Mouse (Mus musculus) MEL (cell line): ENCODE measurements around the gene Txnip. TPM values are rescaled to one million over a fixed set of nuclear protein-coding genes. Genes with fewer than 3 reads are reported as not detected.

Experiments used
- DNase-seq: peaks from one replicate; pipeline ENCODE4 v3.0.0; 2011; ENCODE audit warnings: low read depth, low spot score
- H3K27ac ChIP-seq: 2 replicates; pipeline ENCODE4 v1.5.1; 2012; ENCODE audit warnings: low read depth, mild to moderate bottlenecking, control low read depth, low read length, moderate library complexity; ENCODE audit not compliant: control insufficient read depth
- H3K27me3 ChIP-seq, 2 experiments: fragments of 150-350 bp in 1 of 2; sonication (generic) in 1 of 2; 2 replicates each; pipeline ENCODE4 v1.6.1; 2012; ENCODE audit warnings: low read length in 2 of 2, mild to moderate bottlenecking in 2 of 2, improper control_type of control experiment in 1 of 2, moderate library complexity in 1 of 2; ENCODE audit not compliant: insufficient read depth in 2 of 2, control insufficient read depth in 1 of 2
- H3K36me3 ChIP-seq, 2 experiments: 2 replicates each; pipeline ENCODE4 v1.6.1; 2012 to 2014; ENCODE audit warnings: low read length in 2 of 2, improper control_type of control experiment in 1 of 2, inconsistent platforms in 1 of 2, mild to moderate bottlenecking in 1 of 2; ENCODE audit not compliant: insufficient read depth in 2 of 2, control insufficient read depth in 1 of 2
- H3K4me1 ChIP-seq, 2 experiments: fragments of 150-350 bp in 1 of 2; sonication (generic) in 1 of 2; 2 replicates each; pipeline ENCODE4 v1.6.1; 2012; ENCODE audit warnings: low read length in 2 of 2, improper control_type of control experiment in 1 of 2, mild to moderate bottlenecking in 1 of 2; ENCODE audit not compliant: insufficient read depth in 2 of 2, control insufficient read depth in 1 of 2
- H3K4me3 ChIP-seq, 2 experiments: fragments of 150-350 bp in 1 of 2; sonication (generic) in 1 of 2; 2 replicates each; pipeline ENCODE4 v1.5.1; 2012; ENCODE audit warnings: low read depth in 2 of 2, low read length in 2 of 2, mild to moderate bottlenecking in 2 of 2, moderate library complexity in 2 of 2, control low read depth in 1 of 2, improper control_type of control experiment in 1 of 2; ENCODE audit not compliant: control insufficient read depth in 1 of 2, insufficient read depth in 1 of 2
- H3K79me2 ChIP-seq: 2 replicates; pipeline ENCODE4 v1.6.1; 2012; ENCODE audit warnings: mild to moderate bottlenecking, low read length, moderate library complexity; ENCODE audit not compliant: control insufficient read depth, poor library complexity, insufficient read depth
- H3K9ac ChIP-seq: 2 replicates; pipeline ENCODE4 v1.6.1; 2012; ENCODE audit warnings: low read depth, mild to moderate bottlenecking, control low read depth, low read length, moderate library complexity; ENCODE audit not compliant: control insufficient read depth, poor library complexity, severe bottlenecking
- H3K9me3 ChIP-seq: fragments of 150-350 bp; sonication (generic); replicated peaks from 2 replicates; pipeline ENCODE4 v1.6.1; 2012; ENCODE audit warnings: mild to moderate bottlenecking, low read length, improper control_type of control experiment, moderate library complexity; ENCODE audit not compliant: insufficient read depth
- CHD1 ChIP-seq: IDR thresholded peaks from 2 replicates; pipeline ENCODE4 v1.6.1; 2012; ENCODE audit warnings: low read depth, mild to moderate bottlenecking, inconsistent platforms, low read length, improper control_type of control experiment
- CHD2 ChIP-seq: IDR thresholded peaks from 2 replicates; pipeline ENCODE4 v1.6.1; 2011; ENCODE audit warnings: low read length, improper control_type of control experiment
- CTCF ChIP-seq, 3 experiments: IDR thresholded peaks in 2 of 3; conservative IDR thresholded peaks in 1 of 3; 2 replicates each; pipeline ENCODE4 v1.5.1; 2011 to 2012; ENCODE audit warnings: low read length in 3 of 3, low read depth in 2 of 3, mild to moderate bottlenecking in 2 of 3, improper control_type of control experiment in 1 of 3, inconsistent platforms in 1 of 3, mixed read lengths in 1 of 3, moderate library complexity in 1 of 3; ENCODE audit not compliant: control insufficient read depth in 1 of 3, insufficient read depth in 1 of 3, poor library complexity in 1 of 3, severe bottlenecking in 1 of 3
- E2F4 ChIP-seq: IDR thresholded peaks from 2 replicates; pipeline ENCODE4 v1.6.1; 2011; ENCODE audit warnings: low read depth, low read length, improper control_type of control experiment, borderline replicate concordance
- ELF1 ChIP-seq: IDR thresholded peaks from 2 replicates; pipeline ENCODE4 v1.6.1; 2014; ENCODE audit warnings: low read depth, mild to moderate bottlenecking, inconsistent platforms, low read length, improper control_type of control experiment, moderate library complexity
- EP300 ChIP-seq, 2 experiments: IDR thresholded peaks; 2 replicates each; pipeline ENCODE4 v1.6.1; 2011; ENCODE audit warnings: improper control_type of control experiment in 2 of 2, low read length in 2 of 2, low read depth in 1 of 2, mild to moderate bottlenecking in 1 of 2
- ETS1 ChIP-seq: IDR thresholded peaks from 2 replicates; pipeline ENCODE4 v1.6.1; 2012; ENCODE audit warnings: low read depth, mild to moderate bottlenecking, inconsistent platforms, low read length, improper control_type of control experiment, moderate library complexity
- GABPA ChIP-seq: IDR thresholded peaks from 2 replicates; pipeline ENCODE4 v1.6.1; 2012; ENCODE audit warnings: low read depth, mild to moderate bottlenecking, inconsistent platforms, low read length, improper control_type of control experiment, moderate library complexity
- GATA1 ChIP-seq: IDR thresholded peaks from 2 replicates; pipeline ENCODE4 v1.6.1; 2011; ENCODE audit warnings: low read depth, low read length, improper control_type of control experiment
- HCFC1 ChIP-seq: IDR thresholded peaks from 2 replicates; pipeline ENCODE4 v1.6.1; 2012; ENCODE audit warnings: low read depth, mild to moderate bottlenecking, inconsistent platforms, low read length, improper control_type of control experiment, moderate library complexity
- JUND ChIP-seq: IDR thresholded peaks from 2 replicates; pipeline ENCODE4 v1.6.1; 2011; ENCODE audit warnings: low read depth, mild to moderate bottlenecking, improper control_type of control experiment, low read length
- KAT2A ChIP-seq: conservative IDR thresholded peaks from 2 replicates; pipeline ENCODE4 v1.6.1; 2012; ENCODE audit warnings: low read depth, low read length, improper control_type of control experiment, inconsistent platforms
- MAFK ChIP-seq: IDR thresholded peaks from 2 replicates; pipeline ENCODE4 v1.6.1; 2011; ENCODE audit warnings: low read depth, mild to moderate bottlenecking, low read length, improper control_type of control experiment, borderline replicate concordance
- MAX ChIP-seq: IDR thresholded peaks from 2 replicates; pipeline ENCODE4 v1.6.1; 2011; ENCODE audit warnings: low read length, improper control_type of control experiment
- MAZ ChIP-seq: IDR thresholded peaks from 2 replicates; pipeline ENCODE4 v1.6.1; 2012; ENCODE audit warnings: low read depth, mild to moderate bottlenecking, inconsistent platforms, low read length, improper control_type of control experiment
- MEF2A ChIP-seq: IDR thresholded peaks from 2 replicates; pipeline ENCODE4 v1.6.1; 2014; ENCODE audit warnings: low read depth, mild to moderate bottlenecking, inconsistent platforms, low read length, improper control_type of control experiment; ENCODE audit not compliant: poor library complexity, insufficient replicate concordance, severe bottlenecking; ENCODE audit errors: extremely low read depth
- MXI1 ChIP-seq: IDR thresholded peaks from 2 replicates; pipeline ENCODE4 v1.6.1; 2011; ENCODE audit warnings: mild to moderate bottlenecking, low read depth, low read length, improper control_type of control experiment
- MYB ChIP-seq: IDR thresholded peaks from 2 replicates; pipeline ENCODE4 v1.6.1; 2011; ENCODE audit warnings: mild to moderate bottlenecking, low read depth, low read length, improper control_type of control experiment
- MYC ChIP-seq: IDR thresholded peaks from 2 replicates; pipeline ENCODE4 v1.6.1; 2011; ENCODE audit warnings: low read depth, mild to moderate bottlenecking, low read length, improper control_type of control experiment, moderate library complexity
- NRF1 ChIP-seq: IDR thresholded peaks from 2 replicates; pipeline ENCODE4 v1.6.1; 2014; ENCODE audit warnings: low read depth, mild to moderate bottlenecking, inconsistent platforms, low read length, improper control_type of control experiment, moderate library complexity; ENCODE audit not compliant: poor library complexity, insufficient read depth, severe bottlenecking
- POLR2A ChIP-seq, 2 experiments: IDR thresholded peaks; 2 replicates each; pipeline ENCODE4 v1.6.1; 2011 to 2012; ENCODE audit warnings: low read length in 2 of 2, mild to moderate bottlenecking in 2 of 2, control low read depth in 1 of 2, improper control_type of control experiment in 1 of 2, low read depth in 1 of 2, moderate library complexity in 1 of 2; ENCODE audit not compliant: control insufficient read depth in 1 of 2, insufficient read depth in 1 of 2, poor library complexity in 1 of 2
- POLR2AphosphoS2 ChIP-seq: IDR thresholded peaks from 2 replicates; pipeline ENCODE4 v1.6.1; 2011; ENCODE audit warnings: low read length, improper control_type of control experiment
- POLR2AphosphoS5 ChIP-seq: IDR thresholded peaks from 2 replicates; pipeline ENCODE4 v1.6.1; 2012; ENCODE audit warnings: low read depth, borderline replicate concordance, mild to moderate bottlenecking, inconsistent platforms, low read length, moderate library complexity, mixed read lengths
- RAD21 ChIP-seq: IDR thresholded peaks from 2 replicates; pipeline ENCODE4 v1.6.1; 2011; ENCODE audit warnings: mild to moderate bottlenecking, low read depth, low read length, improper control_type of control experiment
- RCOR1 ChIP-seq: IDR thresholded peaks from 2 replicates; pipeline ENCODE4 v1.6.1; 2012; ENCODE audit warnings: low read depth, mild to moderate bottlenecking, inconsistent platforms, low read length, improper control_type of control experiment
- SIN3A ChIP-seq: IDR thresholded peaks from 2 replicates; pipeline ENCODE4 v1.6.1; 2012; ENCODE audit warnings: low read length, improper control_type of control experiment, inconsistent platforms
- SMC3 ChIP-seq: IDR thresholded peaks from 2 replicates; pipeline ENCODE4 v1.6.1; 2011; ENCODE audit warnings: low read depth, low read length, improper control_type of control experiment
- TAL1 ChIP-seq: IDR thresholded peaks from 2 replicates; pipeline ENCODE4 v1.6.1; 2012; ENCODE audit warnings: mild to moderate bottlenecking, inconsistent platforms, low read length, moderate library complexity, mixed read lengths
- TBP ChIP-seq: IDR thresholded peaks from 2 replicates; pipeline ENCODE4 v1.8.0; 2011; ENCODE audit warnings: low read depth, low read length, improper control_type of control experiment
- TCF12 ChIP-seq: IDR thresholded peaks from 2 replicates; pipeline ENCODE4 v1.6.1; 2014; ENCODE audit warnings: low read depth, mild to moderate bottlenecking, inconsistent platforms, low read length, improper control_type of control experiment, moderate library complexity
- UBTF ChIP-seq: IDR thresholded peaks from 2 replicates; pipeline ENCODE4 v1.6.1; 2012; ENCODE audit warnings: low read depth, mild to moderate bottlenecking, inconsistent platforms, low read length, improper control_type of control experiment, moderate library complexity, borderline replicate concordance; ENCODE audit not compliant: insufficient read depth
- USF1 ChIP-seq: IDR thresholded peaks from 2 replicates; pipeline ENCODE4 v1.6.1; 2014; ENCODE audit warnings: low read depth, mild to moderate bottlenecking, inconsistent platforms, low read length, improper control_type of control experiment, moderate library complexity
- ZC3H11A ChIP-seq: IDR thresholded peaks from 2 replicates; pipeline ENCODE4 v1.6.1; 2012; ENCODE audit warnings: low read depth, mild to moderate bottlenecking, inconsistent platforms, low read length, improper control_type of control experiment
- ZKSCAN1 ChIP-seq: IDR thresholded peaks from 2 replicates; pipeline ENCODE4 v1.6.1; 2012; ENCODE audit warnings: low read depth, mild to moderate bottlenecking, inconsistent platforms, low read length, improper control_type of control experiment, moderate library complexity
- ZMIZ1 ChIP-seq: IDR thresholded peaks from 2 replicates; pipeline ENCODE4 v1.6.1; 2012; ENCODE audit warnings: low read depth, mild to moderate bottlenecking, inconsistent platforms, low read length, improper control_type of control experiment, moderate library complexity
- ZNF384 ChIP-seq: IDR thresholded peaks from 2 replicates; pipeline ENCODE4 v1.6.1; 2012; ENCODE audit warnings: low read depth, mild to moderate bottlenecking, inconsistent platforms, low read length, improper control_type of control experiment
- polyA plus RNA-seq, 2 experiments: library from polyadenylated mRNA; stranded (reverse) in 1 of 2; unstranded in 1 of 2; fragments of >175 nt in 1 of 2; fragments of >200 nt in 1 of 2; gene quantifications; 2 replicates each; pipeline versions ENCODE4 v1.2.1 to v1.2.4; 2012; ENCODE audit warnings: low replicate concordance in 2 of 2, low read depth in 1 of 2; ENCODE audit not compliant: insufficient read length in 2 of 2, insufficient read depth in 1 of 2, missing spikeins in 1 of 2
- total RNA-seq: library from RNA; depleted of rRNA; stranded (reverse); fragments of 300-350 nt; gene quantifications from 2 replicates; pipeline ENCODE4 v1.2.3, GENCODE M21; 2012

Txnip gene
- total and polyA plus RNA-seq, 3 experiments, result 183 to 1,680 (median 237) TPM

DNA sequence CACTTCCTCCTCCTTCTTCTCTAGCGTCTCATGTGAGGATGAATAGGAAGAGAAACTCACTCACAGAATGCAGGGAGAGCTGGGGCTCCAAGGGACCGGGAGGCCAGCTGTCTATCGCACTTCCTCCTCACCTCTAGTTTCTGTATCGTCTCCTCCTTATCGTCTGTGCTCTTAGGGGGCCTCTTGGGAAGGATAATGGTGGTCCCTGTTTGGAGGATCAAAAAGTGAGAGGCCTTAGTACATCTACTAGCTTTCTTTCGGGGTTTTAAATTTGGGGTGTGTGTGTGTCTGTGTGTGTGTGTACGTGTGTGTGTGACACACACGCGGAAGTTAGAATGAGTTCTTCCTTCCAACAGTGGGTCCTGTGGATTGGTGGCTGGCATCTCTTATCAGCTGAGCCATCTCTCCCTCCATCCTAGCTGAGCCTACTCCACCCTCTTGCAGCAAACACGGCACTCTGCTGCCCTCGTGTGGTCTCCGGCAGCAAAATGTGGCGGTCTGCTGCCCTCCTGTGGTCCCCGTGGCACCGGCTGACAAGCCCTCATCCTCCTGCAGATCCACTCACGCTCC, 22.2 kb downstream of the Txnip start:
- peak; percentile 100 for DNase-seq
- Histone ChIP-seq H3K4me3 (peak overlapping the region; percentile 58 to 59), H3K79me2 (peaks cover 3% of the 10 kb centered on the region; the same call in 1 of the 2 replicates), H3K27ac (peak overlapping the region; percentile 76), H3K27me3 (no peaks in the 10 kb centered on the region), H3K4me1 (peaks cover 12 to 42% of the 10 kb centered on the region in 2 experiments), H3K9me3 (no peaks in the 10 kb centered on the region), H3K9ac (peak overlapping the region; percentile 65), H3K36me3 (peaks cover 0 to 34% of the 10 kb centered on the region in 2 experiments; a peak in 2 of 4 replicates)
- TF ChIP-seq GABPA (no peak), TCF12 (peak; percentile 57; the same call in 1 of the 2 replicates), USF1 (peak; percentile 60; the same call in 1 of the 2 replicates), POLR2A (IDR thresholded peaks at IDR 0.05; ENCODE audit: control insufficient read depth in 1 of 2, insufficient read depth in 1 of 2, low read depth in 1 of 2, low read length in 2 of 2, poor library complexity in 1 of 2) (peak in 1 of 2 experiments; percentile 87; a peak in 2 of 4 replicates), KAT2A (no peak), ZMIZ1 (no peak; the same call in 1 of the 2 replicates), ELF1 (peak; percentile 88), TBP (peak; percentile 73), UBTF (no peak), MAFK (no peak), ZNF384 (peak; percentile 63; the same call in 1 of the 2 replicates), CTCF (IDR thresholded peaks at IDR 0.05 in 2 of 3, conservative IDR thresholded peaks at IDR 0.05 in 1 of 3; ENCODE audit: control insufficient read depth in 1 of 3, insufficient read depth in 1 of 3, low read depth in 2 of 3, low read length in 3 of 3, poor library complexity in 1 of 3, severe bottlenecking in 1 of 3) (peak in 1 of 3 experiments; percentile 99; a peak in 4 of 6 replicates), MYC (peak; percentile 80), RAD21 (peak; percentile 100), TAL1 (peak; percentile 49), NRF1 (peak; percentile 20; the same call in 1 of the 2 replicates), HCFC1 (peak; percentile 78), POLR2AphosphoS2 (peak; percentile 61; the same call in 1 of the 2 replicates), MAX (peak; percentile 91), SIN3A (peak; percentile 98), RCOR1 (peak; percentile 94), MXI1 (peak; percentile 92), JUND (peak; percentile 84), POLR2AphosphoS5 (peak; percentile 60; the same call in 1 of the 2 replicates), ZC3H11A (peak; percentile 100), SMC3 (peak; percentile 100), MAZ (peak; percentile 88), EP300 (IDR thresholded peaks at IDR 0.05; ENCODE audit: low read depth in 1 of 2, low read length in 2 of 2) (peak; percentile 46 to 56; a peak in 2 of 4 replicates), MYB (no peak), CHD2 (no peak), E2F4 (no peak), ZKSCAN1 (no peak), MEF2A (no peak), CHD1 (no peak), ETS1 (peak; percentile 68), GATA1 (peak; percentile 100)
